Comparison of ENCODE assay signal across 8 mouse cellular contexts in genomic region chr3:104441870-104442283, GRCm38 (mm10).
DNase-seq lines count a peak whose midpoint lies in the region; ATAC-seq lines count a peak whose summit lies in the region.

No protein-coding gene starts in this region.

- peak overlapping the region; percentile 55 for H3K9ac ChIP-seq in embryonic facial prominence, embryonic 14.5 days (ENCODE audit: low read depth, low read length)
- peak overlapping the region; percentile 47 for H3K9ac ChIP-seq in kidney, embryonic 14.5 days (ENCODE audit: low read depth, low read length)
- H3K9ac ChIP-seq in limb, embryonic 15.5 days: no peak overlapping the region

- no peaks in the 10 kb centered on the region for H3K27me3 ChIP-seq in embryonic facial prominence, embryonic 14.5 days (replicated peaks; ENCODE audit: control insufficient read depth, insufficient read depth, low read length)
- no peaks in the 10 kb centered on the region for H3K27me3 ChIP-seq in kidney, embryonic 14.5 days (ENCODE audit: control insufficient read depth, insufficient read depth, low read length)
- H3K27me3 ChIP-seq in limb, embryonic 15.5 days: no peaks in the 10 kb centered on the region

- no peaks in the 10 kb centered on the region for H3K9me3 ChIP-seq in embryonic facial prominence, embryonic 14.5 days (ENCODE audit: control insufficient read depth, low read length)
- H3K9me3 ChIP-seq in kidney, embryonic 14.5 days (ENCODE audit: control insufficient read depth, low read length): no peaks in the 10 kb centered on the region
- H3K9me3 ChIP-seq in limb, embryonic 15.5 days: no peaks in the 10 kb centered on the region

- peak overlapping the region; percentile 7 for H3K4me3 ChIP-seq in embryonic facial prominence, embryonic 14.5 days (ENCODE audit: low read depth, low read length)
- H3K4me3 ChIP-seq in kidney, embryonic 14.5 days (ENCODE audit: low read length): peak overlapping the region; percentile 12; the same call in 1 of the 2 replicates
- peak overlapping the region; percentile 31 for H3K4me3 ChIP-seq in limb, embryonic 15.5 days

- peak; percentile 95 for ATAC-seq in embryonic facial prominence, embryonic 14.5 days (ENCODE audit: low read depth)
- ATAC-seq in kidney, embryonic 14.5 days (ENCODE audit: low FRiP score, low TSS enrichment): peak; percentile 95
- peak; percentile 83 for ATAC-seq in limb, embryonic 15.5 days (ENCODE audit: insufficient number of reproducible peaks, low FRiP score, low TSS enrichment, low read depth)

- no peaks in the 10 kb centered on the region for H3K36me3 ChIP-seq in embryonic facial prominence, embryonic 14.5 days (ENCODE audit: control insufficient read depth, insufficient read depth, low read length)
- no peaks in the 10 kb centered on the region for H3K36me3 ChIP-seq in kidney, embryonic 14.5 days (ENCODE audit: control insufficient read depth, insufficient read depth, low read length)
- H3K36me3 ChIP-seq in limb, embryonic 15.5 days: no peaks in the 10 kb centered on the region

- peaks cover 4% of the 10 kb centered on the region for H3K4me1 ChIP-seq in embryonic facial prominence, embryonic 14.5 days (ENCODE audit: control insufficient read depth, insufficient read depth, low read length)
- H3K4me1 ChIP-seq in kidney, embryonic 14.5 days (ENCODE audit: control insufficient read depth, insufficient read depth, low read length): 0 out of 2 replicates have a peak, but pooled peaks cover 5% of the 10 kb centered on the region
- peaks cover 10% of the 10 kb centered on the region for H3K4me1 ChIP-seq in limb, embryonic 15.5 days

- H3K4me2 ChIP-seq in embryonic facial prominence, embryonic 14.5 days (ENCODE audit: low read depth, low read length): peak overlapping the region; percentile 53
- peak overlapping the region; percentile 32; the same call in 1 of the 2 replicates for H3K4me2 ChIP-seq in kidney, embryonic 14.5 days (replicated peaks; ENCODE audit: low read depth, low read length)
- peak overlapping the region; percentile 53 for H3K4me2 ChIP-seq in limb, embryonic 15.5 days

- 19% methylated on average over 15 of the region's 15 CpGs for WGBS in embryonic facial prominence, embryonic 14.5 days
- WGBS in kidney, embryonic 14.5 days: 12% methylated on average over 15 of the region's 15 CpGs
- WGBS in limb, embryonic 15.5 days: 9% methylated on average over 15 of the region's 15 CpGs

- peak overlapping the region; percentile 77 for H3K27ac ChIP-seq in embryonic facial prominence, embryonic 14.5 days (replicated peaks; ENCODE audit: low read depth, low read length)
- peak overlapping the region; percentile 24; the same call in 1 of the 2 replicates for H3K27ac ChIP-seq in kidney, embryonic 14.5 days (ENCODE audit: low read depth, low read length)
- peak overlapping the region; percentile 75 for H3K27ac ChIP-seq in limb, embryonic 15.5 days

- peak; percentile 97 for DNase-seq in 3T3-L1 (ENCODE audit: low read depth, low spot score)
- peak; percentile 90 for DNase-seq in adrenal gland, postnatal 4 days (ENCODE audit: low spot score in 2 of 2)
- DNase-seq in embryonic facial prominence, embryonic 14.5 days (ENCODE audit: low spot score): peak; percentile 96
- peak; percentile 98 for DNase-seq in heart, adult 9 months (ENCODE audit: low spot score in 2 of 2)
- DNase-seq in monocyte, adult 2 months (ENCODE audit: low read depth in 1 of 2, low spot score in 2 of 2): peak; percentile 90 to 91
- DNase-seq in spleen, postnatal 36 days (ENCODE audit: low spot score in 2 of 2): peak; percentile 74 to 81

Comparison
In these comparisons a context has a peak if more than half of its experiments do, and no peak if none do; other contexts are left out.
1. Peak in every context shown above with its lines: DNase-seq, ATAC-seq, H3K4me3 ChIP-seq and H3K27ac ChIP-seq.
2. H3K27ac ChIP-seq: peak in every context shown above with its lines; median percentile 77 in embryonic facial prominence, embryonic 14.5 days; 75 in limb, embryonic 15.5 days; 24 in kidney, embryonic 14.5 days.